Mouse (Mus musculus): ENCODE data around the gene Wdr26. TPM values are rescaled to one million over a fixed set of nuclear protein-coding genes. Genes with fewer than 3 reads are reported as not detected.

Wdr26 gene
- polyA plus RNA-seq, 1 experiment from 2014 or later = 50.1 TPM

DNA sequence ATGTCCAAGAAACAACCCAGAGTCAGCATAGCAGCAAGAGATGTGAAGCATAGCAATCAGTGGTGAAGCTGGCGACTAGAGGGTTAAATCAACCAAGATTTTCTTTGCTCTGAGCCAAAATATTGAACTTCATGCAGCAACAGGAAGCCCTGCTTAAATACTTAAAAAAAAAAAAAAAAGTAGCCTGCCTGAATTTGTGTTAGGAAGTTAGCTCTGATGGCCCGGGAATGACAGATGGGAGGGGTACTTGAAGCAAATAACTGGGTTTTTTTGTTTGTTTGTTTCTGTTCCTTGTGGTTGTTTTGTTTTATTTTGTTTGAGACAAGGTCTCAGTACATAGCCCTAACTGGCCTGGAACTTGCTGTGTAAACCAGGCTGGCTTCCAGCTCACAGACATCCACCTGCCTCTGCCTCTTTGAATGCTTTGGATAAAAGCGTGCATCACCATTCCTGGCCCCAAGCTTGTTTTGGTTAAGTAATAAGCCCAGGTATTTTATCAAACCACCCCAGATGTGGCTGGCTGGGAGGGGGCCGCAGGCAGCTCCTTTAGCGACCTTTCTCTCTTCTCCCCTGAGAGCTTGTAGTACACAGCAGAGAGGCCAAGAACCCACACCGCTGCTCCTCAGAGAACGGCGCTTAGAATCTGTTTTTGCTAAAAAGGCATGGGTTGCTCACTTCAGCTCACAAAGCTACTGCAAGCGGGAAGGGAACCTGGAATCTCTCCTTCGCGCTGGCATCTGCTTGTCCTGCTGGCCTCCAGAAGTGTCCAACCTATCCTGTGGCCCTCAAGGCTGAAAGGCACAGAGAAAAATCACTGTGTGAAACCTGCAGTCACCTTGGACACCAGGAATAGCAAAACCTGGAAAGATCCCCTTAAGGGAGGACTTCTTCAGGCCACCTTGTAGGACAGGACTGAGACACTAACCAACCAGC, 34.0 kb upstream of the Wdr26 start:
- H3K36me3 ChIP-seq (ENCODE audit: control insufficient read depth, insufficient read depth, low read length) = no peaks in the 10 kb centered on the region
- H3K4me3 ChIP-seq (ENCODE audit: low read depth, low read length) = no peak overlapping the region
- DNase-seq (ENCODE audit: low spot score) (no peak), ATAC-seq (ENCODE audit: low FRiP score) (no peak)
- WGBS = 85% methylated on average over 11 of the region's 11 CpGs
- no peaks in the 10 kb centered on the region for H3K4me1 ChIP-seq (replicated peaks; ENCODE audit: control insufficient read depth, insufficient read depth, low read length)
- H3K4me2 ChIP-seq (replicated peaks; ENCODE audit: low read depth, low read length) = no peak overlapping the region
- no peaks in the 10 kb centered on the region for H3K9me3 ChIP-seq (ENCODE audit: control insufficient read depth, low read length)
- H3K27ac ChIP-seq (ENCODE audit: low read depth, low read length) = no peak overlapping the region
- no peak overlapping the region for H3K9ac ChIP-seq (ENCODE audit: low read depth, low read length)
- no peaks in the 10 kb centered on the region for H3K27me3 ChIP-seq (ENCODE audit: control insufficient read depth, insufficient read depth, low read length)

DNA sequence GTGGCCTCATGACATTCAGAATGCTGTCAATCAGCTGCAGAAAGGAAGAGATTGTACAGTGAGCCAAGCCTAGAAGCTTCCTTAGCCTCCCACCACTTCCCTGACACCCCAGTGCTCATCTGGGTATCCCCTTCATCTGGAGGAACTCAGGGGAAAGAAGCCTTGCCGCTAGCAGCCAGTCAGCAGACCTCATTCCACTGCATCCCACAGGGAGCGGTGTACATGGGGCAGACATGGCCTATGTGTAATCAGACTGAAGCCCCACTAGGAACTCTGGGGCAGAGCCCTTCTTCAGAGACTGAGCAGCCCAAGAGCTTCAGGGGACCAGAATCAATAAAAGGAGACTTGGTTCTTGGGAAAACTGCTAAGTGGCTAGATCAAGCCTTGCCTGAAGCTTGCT, 33.3 kb upstream of the Wdr26 start:
- Histone ChIP-seq H3K27ac (ENCODE audit: low read depth, low read length) (no peak overlapping the region), H3K4me2 (replicated peaks; ENCODE audit: low read depth, low read length) (no peak overlapping the region), H3K27me3 (ENCODE audit: control insufficient read depth, insufficient read depth, low read length) (no peaks in the 10 kb centered on the region), H3K4me3 (ENCODE audit: low read depth, low read length) (no peak overlapping the region), H3K4me1 (replicated peaks; ENCODE audit: control insufficient read depth, insufficient read depth, low read length) (no peaks in the 10 kb centered on the region), H3K36me3 (ENCODE audit: control insufficient read depth, insufficient read depth, low read length) (no peaks in the 10 kb centered on the region), H3K9ac (ENCODE audit: low read depth, low read length) (no peak overlapping the region), H3K9me3 (ENCODE audit: control insufficient read depth, low read length) (no peaks in the 10 kb centered on the region)
- ATAC-seq (ENCODE audit: low FRiP score) (no peak), DNase-seq (ENCODE audit: low spot score) (no peak)
- 100% methylated on average over 2 of the region's 2 CpGs for WGBS

DNA sequence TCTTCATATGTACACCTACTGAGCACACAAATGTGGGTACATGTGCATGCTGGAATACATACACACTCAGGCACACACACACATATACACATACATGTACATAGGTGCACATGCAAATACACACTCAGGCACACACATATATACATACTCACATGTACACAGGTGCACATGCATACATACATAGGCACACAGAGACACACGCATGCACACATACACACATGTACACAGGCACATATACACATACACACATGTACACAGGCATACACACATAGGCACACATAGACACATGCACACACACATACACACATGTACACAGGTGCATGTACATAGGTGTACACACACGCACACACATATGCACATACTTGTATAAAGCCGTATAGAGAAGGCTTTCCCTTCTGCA, 29.4 kb upstream of the Wdr26 start:
- Histone ChIP-seq H3K4me1 (replicated peaks; ENCODE audit: control insufficient read depth, insufficient read depth, low read length) (no peaks in the 10 kb centered on the region), H3K27me3 (ENCODE audit: control insufficient read depth, insufficient read depth, low read length) (no peaks in the 10 kb centered on the region), H3K9me3 (ENCODE audit: control insufficient read depth, low read length) (no peaks in the 10 kb centered on the region), H3K4me2 (replicated peaks; ENCODE audit: low read depth, low read length) (no peak overlapping the region), H3K27ac (ENCODE audit: low read depth, low read length) (no peak overlapping the region), H3K36me3 (ENCODE audit: control insufficient read depth, insufficient read depth, low read length) (no peaks in the 10 kb centered on the region), H3K4me3 (ENCODE audit: low read depth, low read length) (no peak overlapping the region), H3K9ac (ENCODE audit: low read depth, low read length) (no peak overlapping the region)
- no peak for DNase-seq (ENCODE audit: low spot score)
- no peak for ATAC-seq (ENCODE audit: low FRiP score)
- WGBS = 97% methylated on average over 3 of the region's 3 CpGs

DNA sequence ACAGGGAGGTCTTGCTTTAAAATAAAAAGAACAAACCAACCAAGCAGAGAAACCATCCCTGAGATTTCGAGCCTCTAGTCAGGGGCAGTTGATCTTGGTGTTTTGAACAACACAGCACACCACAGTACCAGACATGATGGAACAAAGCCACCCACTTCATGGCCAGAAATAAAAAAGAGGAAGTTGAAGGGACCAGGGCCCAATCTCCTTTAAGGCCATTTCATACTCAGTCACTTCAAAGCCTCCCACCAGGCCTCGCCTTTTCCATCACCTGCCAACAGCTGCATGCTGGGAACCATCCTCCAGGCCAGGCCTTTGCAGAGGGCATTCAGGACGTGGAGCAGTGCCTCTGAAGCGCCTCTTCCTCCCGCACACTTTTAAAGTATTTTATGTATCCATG, 25.5 kb upstream of the Wdr26 start:
- ATAC-seq (ENCODE audit: low FRiP score) (no peak), DNase-seq (ENCODE audit: low spot score) (no peak)
- no peaks in the 10 kb centered on the region for H3K27me3 ChIP-seq (ENCODE audit: control insufficient read depth, insufficient read depth, low read length)
- H3K4me2 ChIP-seq (replicated peaks; ENCODE audit: low read depth, low read length) = no peak overlapping the region
- H3K36me3 ChIP-seq (ENCODE audit: control insufficient read depth, insufficient read depth, low read length) = no peaks in the 10 kb centered on the region
- H3K4me3 ChIP-seq (ENCODE audit: low read depth, low read length) = no peak overlapping the region
- 66% methylated on average over 5 of the region's 5 CpGs for WGBS
- no peak overlapping the region for H3K9ac ChIP-seq (ENCODE audit: low read depth, low read length)
- H3K9me3 ChIP-seq (ENCODE audit: control insufficient read depth, low read length) = no peaks in the 10 kb centered on the region
- no peak overlapping the region for H3K27ac ChIP-seq (ENCODE audit: low read depth, low read length)
- H3K4me1 ChIP-seq (replicated peaks; ENCODE audit: control insufficient read depth, insufficient read depth, low read length) = no peaks in the 10 kb centered on the region

DNA sequence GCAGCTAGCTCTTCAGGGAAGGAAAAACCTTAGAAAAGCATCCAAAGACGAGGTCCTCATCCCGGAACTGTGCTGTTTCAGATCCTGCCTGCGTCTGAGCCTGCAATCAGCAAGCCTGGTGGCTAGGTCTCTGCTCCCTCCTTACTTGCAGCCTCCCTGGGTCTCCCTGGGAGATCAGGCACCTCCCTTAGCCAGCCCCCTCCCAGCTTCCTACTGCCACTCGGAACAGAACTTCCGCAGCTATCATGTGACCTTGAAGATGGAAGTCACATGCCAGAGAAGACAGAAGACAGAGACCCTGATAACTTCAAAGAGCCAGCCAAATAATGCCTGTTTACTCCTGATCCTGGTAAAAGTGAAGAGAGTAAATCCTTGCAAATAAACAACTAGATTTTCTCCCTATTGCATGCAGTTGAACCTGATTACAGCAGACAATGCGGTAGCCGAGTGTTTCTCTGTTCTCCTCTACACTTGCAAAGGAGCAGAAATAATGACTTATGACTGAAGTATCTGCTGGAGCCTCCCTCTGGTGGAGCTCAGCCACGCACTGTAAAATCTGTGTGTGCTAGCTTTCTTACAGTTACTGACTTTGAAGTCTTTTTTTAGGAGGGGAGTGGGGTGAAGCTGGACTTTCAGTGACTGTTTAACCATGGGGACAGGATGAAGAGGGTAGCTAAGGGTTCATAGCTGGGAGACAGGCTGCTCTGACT, 22.7 kb upstream of the Wdr26 start:
- Histone ChIP-seq H3K27me3 (ENCODE audit: control insufficient read depth, insufficient read depth, low read length) (no peaks in the 10 kb centered on the region), H3K4me2 (replicated peaks; ENCODE audit: low read depth, low read length) (no peak overlapping the region), H3K36me3 (ENCODE audit: control insufficient read depth, insufficient read depth, low read length) (no peaks in the 10 kb centered on the region), H3K9ac (ENCODE audit: low read depth, low read length) (no peak overlapping the region), H3K4me1 (replicated peaks; ENCODE audit: control insufficient read depth, insufficient read depth, low read length) (no peaks in the 10 kb centered on the region), H3K27ac (ENCODE audit: low read depth, low read length) (no peak overlapping the region), H3K4me3 (ENCODE audit: low read depth, low read length) (no peak overlapping the region), H3K9me3 (ENCODE audit: control insufficient read depth, low read length) (no peaks in the 10 kb centered on the region)
- no peak for DNase-seq (ENCODE audit: low spot score)
- WGBS = 65% methylated on average over 8 of the region's 8 CpGs
- ATAC-seq (ENCODE audit: low FRiP score) = no peak

DNA sequence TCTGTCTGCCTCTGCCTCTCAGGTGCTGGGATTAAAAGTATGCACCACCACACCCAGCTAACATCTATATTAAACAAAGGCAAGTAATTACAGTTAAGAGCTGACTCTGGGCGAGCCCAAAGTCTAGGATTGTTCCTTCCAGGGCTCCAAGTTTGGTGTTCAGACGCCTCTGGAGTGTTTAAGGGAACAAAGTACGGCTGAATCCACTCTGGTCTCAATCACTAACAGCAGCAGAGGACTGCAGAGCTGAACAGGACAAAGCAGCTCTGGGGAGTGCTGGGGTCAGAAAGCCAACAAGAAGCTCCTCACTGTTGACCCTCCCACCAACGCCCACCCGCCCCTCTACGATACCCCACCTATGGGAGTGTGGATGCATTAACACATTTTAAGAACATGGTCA, 21.9 kb upstream of the Wdr26 start:
- no peaks in the 10 kb centered on the region for H3K36me3 ChIP-seq (ENCODE audit: control insufficient read depth, insufficient read depth, low read length)
- WGBS = 89% methylated on average over 6 of the region's 6 CpGs
- no peaks in the 10 kb centered on the region for H3K9me3 ChIP-seq (ENCODE audit: control insufficient read depth, low read length)
- H3K27me3 ChIP-seq (ENCODE audit: control insufficient read depth, insufficient read depth, low read length) = no peaks in the 10 kb centered on the region
- no peak for DNase-seq (ENCODE audit: low spot score)
- H3K27ac ChIP-seq (ENCODE audit: low read depth, low read length) = no peak overlapping the region
- ATAC-seq (ENCODE audit: low FRiP score) = no peak
- H3K4me2 ChIP-seq (replicated peaks; ENCODE audit: low read depth, low read length) = no peak overlapping the region
- no peaks in the 10 kb centered on the region for H3K4me1 ChIP-seq (replicated peaks; ENCODE audit: control insufficient read depth, insufficient read depth, low read length)
- H3K9ac ChIP-seq (ENCODE audit: low read depth, low read length) = no peak overlapping the region
- H3K4me3 ChIP-seq (ENCODE audit: low read depth, low read length) = no peak overlapping the region

DNA sequence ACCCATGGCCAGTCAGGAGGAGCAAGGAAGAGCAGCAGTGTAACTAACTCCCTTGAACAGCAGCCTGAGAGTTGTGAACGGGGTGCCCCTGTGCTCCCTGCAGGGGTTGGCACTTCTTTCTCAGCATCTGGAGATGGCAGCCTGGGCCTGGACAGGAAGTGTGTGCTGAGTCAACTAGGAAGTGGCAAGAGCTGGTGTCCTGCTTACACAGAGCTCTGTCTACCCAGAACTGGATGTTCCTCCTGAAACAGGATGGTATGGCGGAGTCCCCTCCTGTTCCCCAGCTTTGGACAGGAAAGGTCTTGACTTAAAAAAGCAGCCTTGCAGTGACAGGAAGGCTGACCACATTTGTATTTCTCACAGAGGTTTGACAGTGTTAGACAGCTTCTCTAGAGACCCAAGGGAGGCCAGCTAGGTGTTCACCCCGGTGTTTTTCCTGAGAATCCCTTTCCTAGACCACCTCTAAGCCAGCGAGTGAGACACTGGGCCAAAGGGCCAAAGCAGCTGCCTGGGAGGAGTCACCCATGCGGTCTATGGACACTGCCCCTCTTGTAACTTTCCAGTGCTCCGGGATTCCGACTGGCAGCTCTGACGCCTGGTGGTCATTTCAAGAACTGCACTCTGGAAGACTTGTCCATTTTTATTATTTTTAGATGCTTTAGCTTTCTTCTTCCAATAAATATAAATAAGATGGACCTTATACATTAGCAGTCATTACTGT, 20.7 kb upstream of the Wdr26 start:
- H3K4me3 ChIP-seq (ENCODE audit: low read depth, low read length) = no peak overlapping the region

DNA sequence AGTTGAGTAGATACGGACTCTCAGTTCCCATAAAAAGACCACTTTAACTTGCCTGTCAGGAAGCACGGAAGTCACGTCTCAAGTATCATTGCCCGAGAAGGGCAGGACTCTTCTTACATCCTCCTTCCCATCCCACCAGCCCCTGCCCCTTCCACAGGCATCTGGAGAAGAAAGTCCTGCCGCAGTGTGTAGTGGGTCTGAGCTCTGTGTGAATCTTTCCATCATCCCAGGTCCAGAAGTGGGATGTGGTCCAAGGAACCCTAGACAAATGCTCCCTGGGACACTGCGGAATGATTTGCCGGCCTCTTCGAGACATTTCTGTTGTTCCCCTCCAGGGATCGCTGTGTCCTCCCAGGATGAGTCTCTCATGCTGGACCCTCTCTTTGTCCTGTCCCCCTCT, 20.0 kb upstream of the Wdr26 start:
- WGBS = 81% methylated on average over 9 of the region's 9 CpGs
- Histone ChIP-seq H3K27me3 (ENCODE audit: control insufficient read depth, insufficient read depth, low read length) (no peaks in the 10 kb centered on the region), H3K9me3 (ENCODE audit: control insufficient read depth, low read length) (no peaks in the 10 kb centered on the region), H3K9ac (ENCODE audit: low read depth, low read length) (no peak overlapping the region), H3K4me1 (replicated peaks; ENCODE audit: control insufficient read depth, insufficient read depth, low read length) (no peaks in the 10 kb centered on the region), H3K4me2 (replicated peaks; ENCODE audit: low read depth, low read length) (no peak overlapping the region), H3K36me3 (ENCODE audit: control insufficient read depth, insufficient read depth, low read length) (no peaks in the 10 kb centered on the region), H3K27ac (ENCODE audit: low read depth, low read length) (no peak overlapping the region), H3K4me3 (ENCODE audit: low read depth, low read length) (no peak overlapping the region)
- DNase-seq (ENCODE audit: low spot score) = no peak
- no peak for ATAC-seq (ENCODE audit: low FRiP score)

More for the DNA sequence above, 20.7 kb upstream of the Wdr26 start:
- Histone ChIP-seq H3K9me3 (ENCODE audit: control insufficient read depth, low read length) (no peaks in the 10 kb centered on the region), H3K9ac (ENCODE audit: low read depth, low read length) (no peak overlapping the region), H3K27me3 (ENCODE audit: control insufficient read depth, insufficient read depth, low read length) (no peaks in the 10 kb centered on the region), H3K27ac (ENCODE audit: low read depth, low read length) (no peak overlapping the region), H3K4me1 (replicated peaks; ENCODE audit: control insufficient read depth, insufficient read depth, low read length) (no peaks in the 10 kb centered on the region), H3K4me2 (replicated peaks; ENCODE audit: low read depth, low read length) (no peak overlapping the region), H3K36me3 (ENCODE audit: control insufficient read depth, insufficient read depth, low read length) (no peaks in the 10 kb centered on the region)
- DNase-seq (ENCODE audit: low spot score) = peak; percentile 76
- WGBS = 25% methylated on average over 8 of the region's 8 CpGs
- ATAC-seq (ENCODE audit: low FRiP score) = 0 out of 2 replicates have a peak, but pooled peaks have one; percentile 30

All from hindbrain, embryonic 11.5 days (tissue).